Mouse (Mus musculus) lung, embryonic 16.5 days (tissue): ENCODE results near the gene Trpv3. TPM values are rescaled to one million over a fixed set of nuclear protein-coding genes. Genes with fewer than 3 reads are reported as not detected.

Experiments
- ATAC-seq: fragments of 200-750 bp; cut with Nextera tagmentation; 2 replicates; pipeline ENCODE4 v1.8.0; 2017; ENCODE audit warnings: low read depth, mild to moderate bottlenecking, moderate library complexity
- H3K27ac ChIP-seq: fragments of 300-500 bp; sonication (generic); 2 replicates; pipeline ENCODE4 v1.5.1; 2014; ENCODE audit warnings: mild to moderate bottlenecking, control low read depth, low read length
- H3K27me3 ChIP-seq: fragments of 300-500 bp; sonication (generic); 2 replicates; pipeline ENCODE4 v1.6.1; 2014; ENCODE audit warnings: low read depth, low read length, mixed read lengths; ENCODE audit not compliant: control insufficient read depth, insufficient read depth
- H3K36me3 ChIP-seq: fragments of 300-500 bp; sonication (generic); 2 replicates; pipeline ENCODE4 v1.6.1; 2014; ENCODE audit warnings: low read length; ENCODE audit not compliant: control insufficient read depth, insufficient read depth
- H3K4me1 ChIP-seq: fragments of 300-500 bp; sonication (generic); replicated peaks from 2 replicates; pipeline ENCODE4 v1.6.1; 2014; ENCODE audit warnings: low read length, mixed read lengths; ENCODE audit not compliant: control insufficient read depth, insufficient read depth
- H3K4me2 ChIP-seq: fragments of 300-500 bp; sonication (generic); 2 replicates; pipeline ENCODE4 v1.6.1; 2014; ENCODE audit warnings: low read depth, low read length, control low read depth
- H3K4me3 ChIP-seq: fragments of 300-500 bp; sonication (generic); 2 replicates; pipeline ENCODE4 v1.5.1; 2014; ENCODE audit warnings: mild to moderate bottlenecking, low read length, control low read depth
- H3K9ac ChIP-seq: fragments of 300-500 bp; sonication (generic); 2 replicates; pipeline ENCODE4 v1.6.1; 2014; ENCODE audit warnings: low read length, control low read depth
- H3K9me3 ChIP-seq: fragments of 300-500 bp; sonication (generic); 2 replicates; pipeline ENCODE4 v1.6.1; 2016; ENCODE audit warnings: low read length; ENCODE audit not compliant: control insufficient read depth
- WGBS: fragments of 180-500 bp; shearing (Covaris S2); extraction: QIAGEN DNeasy Blood & Tissue Kit; methylation state at CpG from one replicate; pipeline ENCODE4 v1.1.7; 2014; 5-methylcytosine and 5-hydroxymethylcytosine counted together
- polyA plus RNA-seq: library from polyadenylated mRNA; unstranded; fragments of >200 nt; fragmentation: Nextera tagmentation; extraction: Ambion mirVana; gene quantifications from 2 replicates; pipeline ENCODE4 v1.2.1, GENCODE M21; 2015

Gene Trpv3
- polyA plus RNA-seq: 0.13 and 0.14 TPM in 2 replicates

DNA sequence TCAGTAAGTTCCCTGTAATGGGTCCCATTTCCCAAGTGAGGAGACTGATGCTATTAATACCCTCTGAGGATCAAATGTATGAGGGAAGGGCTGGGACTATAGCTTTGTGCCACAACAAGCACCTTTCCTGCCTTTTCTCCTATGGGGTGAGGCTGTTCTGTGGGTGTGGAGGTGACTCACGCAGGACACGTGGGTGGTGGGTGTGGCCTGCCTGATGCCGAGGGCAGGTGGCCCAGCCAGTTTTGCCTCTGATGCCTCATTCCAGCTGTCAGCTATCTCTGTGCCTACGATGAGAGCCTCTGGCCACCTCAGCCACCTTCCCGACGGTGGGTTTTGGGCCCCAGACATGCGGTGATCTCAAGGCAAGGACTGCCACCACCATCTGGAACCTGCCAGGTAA is at the start of gene Trpv3:
Gene Trpv3, plus strand, starts transcription at position 122 of the 400 bp plus-strand sequence.
- Histone ChIP-seq H3K27me3 (no peaks in the 10 kb centered on the region), H3K4me1 (no peaks in the 10 kb centered on the region), H3K27ac (no peak within 1 kb of the TSS), H3K4me2 (no peak within 1 kb of the TSS), H3K9ac (no peak within 1 kb of the TSS), H3K9me3 (no peaks in the 10 kb centered on the region), H3K4me3 (no peak within 1 kb of the TSS), H3K36me3 (no peaks in the 10 kb centered on the region)
- ATAC-seq: no peak
- 71% methylated on average over 7 of the region's 7 CpGs for WGBS

DNA sequence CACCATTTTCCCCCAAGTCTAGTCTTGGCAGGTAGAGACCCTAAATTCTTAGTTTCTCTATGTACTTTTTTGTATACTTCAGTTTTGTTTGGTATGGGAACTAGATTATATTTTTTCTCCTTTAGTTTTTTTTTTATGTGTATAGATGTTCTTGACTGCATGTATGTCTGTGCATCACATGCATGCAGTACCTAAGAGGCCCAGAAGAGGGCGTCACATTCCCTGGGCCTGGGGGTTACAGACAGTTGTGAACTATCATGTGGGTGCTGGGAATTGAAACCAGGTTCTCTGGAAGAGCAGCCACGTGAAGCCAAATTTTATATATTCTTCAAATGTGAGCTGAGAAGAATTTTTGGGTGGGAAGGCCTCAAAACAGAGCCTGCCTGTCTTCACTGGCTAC is 47.5 kb upstream of the Trpv3 start:
- Histone ChIP-seq H3K4me1 (no peaks in the 10 kb centered on the region), H3K27ac (no peak overlapping the region), H3K4me2 (no peak overlapping the region), H3K36me3 (no peaks in the 10 kb centered on the region), H3K4me3 (no peak overlapping the region), H3K27me3 (no peaks in the 10 kb centered on the region), H3K9ac (no peak overlapping the region), H3K9me3 (no peaks in the 10 kb centered on the region)
- WGBS: 52% methylated on average over 2 of the region's 2 CpGs
- ATAC-seq: no peak

DNA sequence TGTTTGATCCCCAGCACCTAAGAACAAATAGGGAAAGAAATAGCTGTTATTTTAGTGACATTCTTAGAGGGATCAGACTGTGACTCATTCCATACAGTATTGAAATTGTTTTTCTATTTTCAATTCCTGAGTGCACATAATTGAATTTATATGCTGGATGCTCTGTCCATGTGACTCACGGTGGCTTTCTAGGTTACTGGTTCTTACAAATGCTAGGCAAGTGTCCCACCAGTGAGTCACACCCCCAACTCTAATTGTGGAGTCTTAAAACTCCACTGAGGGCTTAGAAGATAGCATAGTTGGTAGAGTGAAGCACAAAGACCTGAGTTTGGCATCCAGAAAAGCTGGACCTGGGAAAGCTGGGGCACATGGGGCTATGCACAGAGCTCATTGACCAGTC is 46.5 kb upstream of the Trpv3 start:
- Histone ChIP-seq H3K27ac (no peak overlapping the region), H3K36me3 (no peaks in the 10 kb centered on the region), H3K27me3 (no peaks in the 10 kb centered on the region), H3K9me3 (no peaks in the 10 kb centered on the region), H3K4me2 (no peak overlapping the region), H3K4me3 (no peak overlapping the region), H3K4me1 (no peaks in the 10 kb centered on the region), H3K9ac (no peak overlapping the region)
- ATAC-seq: no peak
- WGBS: 86% methylated on average over 1 of the region's 1 CpGs

DNA sequence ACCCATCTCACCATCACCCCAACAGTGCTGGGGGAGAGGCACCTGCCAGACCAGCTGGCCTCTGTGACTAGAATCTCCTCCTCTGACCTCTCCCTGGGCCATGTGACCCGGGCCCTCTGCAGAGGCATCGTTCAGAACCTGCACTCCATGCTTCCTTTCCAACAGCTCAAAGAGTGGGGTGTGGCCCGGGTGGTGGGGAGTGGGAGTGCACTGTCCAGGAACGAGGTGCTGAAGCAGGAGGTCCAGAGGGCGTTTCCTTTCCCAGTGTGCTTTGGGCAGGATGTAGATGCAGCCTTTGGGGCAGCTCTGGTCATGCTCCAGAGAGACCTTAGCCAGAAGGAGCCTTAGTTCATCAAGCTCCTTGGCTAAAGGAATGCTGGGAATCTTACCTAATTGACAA is 44.3 kb upstream of the Trpv3 start:
- Histone ChIP-seq H3K9me3 (no peaks in the 10 kb centered on the region), H3K27me3 (no peaks in the 10 kb centered on the region), H3K27ac (no peak overlapping the region), H3K4me2 (no peak overlapping the region), H3K9ac (no peak overlapping the region), H3K4me3 (no peak overlapping the region), H3K4me1 (no peaks in the 10 kb centered on the region), H3K36me3 (no peaks in the 10 kb centered on the region)
- 0 out of 2 replicates have a peak, but pooled peaks have one; percentile 34 for ATAC-seq
- 20% methylated on average over 5 of the region's 5 CpGs for WGBS

DNA sequence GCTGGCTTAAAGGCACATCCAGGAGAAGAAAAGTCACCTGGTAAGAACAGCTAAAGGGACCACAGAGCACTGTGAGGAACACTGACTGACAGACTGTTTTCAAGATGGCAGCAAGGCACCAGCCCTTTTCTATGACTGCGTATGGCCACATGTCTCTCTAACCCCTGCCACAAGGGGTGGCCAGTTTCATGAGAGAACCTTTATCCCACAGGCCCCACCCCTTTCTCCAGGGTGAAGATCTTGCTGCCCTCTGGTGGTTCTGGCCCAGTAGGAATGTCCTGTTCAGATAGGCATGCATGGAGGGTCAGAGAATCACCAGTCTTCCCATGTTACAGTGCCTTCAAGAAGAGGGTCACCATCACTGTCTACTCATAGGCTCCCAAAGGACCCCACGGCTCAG is 43.2 kb upstream of the Trpv3 start:
- H3K4me2 ChIP-seq: no peak overlapping the region
- 58% methylated on average over 2 of the region's 2 CpGs for WGBS
- H3K9me3 ChIP-seq: no peaks in the 10 kb centered on the region
- H3K27ac ChIP-seq: no peak overlapping the region
- H3K27me3 ChIP-seq: no peaks in the 10 kb centered on the region
- no peaks in the 10 kb centered on the region for H3K4me1 ChIP-seq
- no peak for ATAC-seq
- H3K4me3 ChIP-seq: no peak overlapping the region
- no peaks in the 10 kb centered on the region for H3K36me3 ChIP-seq
- no peak overlapping the region for H3K9ac ChIP-seq

DNA sequence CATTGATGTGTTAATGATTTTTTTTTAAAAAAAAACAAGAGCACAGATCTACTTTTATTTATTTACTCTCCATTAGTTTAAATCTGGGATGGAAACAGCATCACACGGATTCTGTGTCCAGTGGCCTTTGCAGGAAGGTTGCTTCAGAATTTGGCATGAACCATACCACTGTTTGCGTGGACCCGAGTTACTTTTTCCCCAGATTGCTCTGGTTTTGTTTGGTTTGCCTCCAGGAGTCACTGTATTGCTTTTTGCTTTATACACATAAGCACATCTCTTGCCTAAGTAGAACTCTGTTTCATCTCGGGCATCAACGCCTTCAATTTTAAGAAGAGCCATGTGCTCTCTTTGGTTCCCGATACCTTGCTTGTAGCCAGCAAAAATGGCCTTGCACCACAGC is 41.3 kb upstream of the Trpv3 start:
- no peak for ATAC-seq
- Histone ChIP-seq H3K27ac (no peak overlapping the region), H3K4me2 (no peak overlapping the region), H3K36me3 (no peaks in the 10 kb centered on the region), H3K27me3 (no peaks in the 10 kb centered on the region), H3K4me1 (no peaks in the 10 kb centered on the region), H3K4me3 (no peak overlapping the region), H3K9ac (no peak overlapping the region), H3K9me3 (no peaks in the 10 kb centered on the region)
- WGBS: 85% methylated on average over 6 of the region's 6 CpGs

DNA sequence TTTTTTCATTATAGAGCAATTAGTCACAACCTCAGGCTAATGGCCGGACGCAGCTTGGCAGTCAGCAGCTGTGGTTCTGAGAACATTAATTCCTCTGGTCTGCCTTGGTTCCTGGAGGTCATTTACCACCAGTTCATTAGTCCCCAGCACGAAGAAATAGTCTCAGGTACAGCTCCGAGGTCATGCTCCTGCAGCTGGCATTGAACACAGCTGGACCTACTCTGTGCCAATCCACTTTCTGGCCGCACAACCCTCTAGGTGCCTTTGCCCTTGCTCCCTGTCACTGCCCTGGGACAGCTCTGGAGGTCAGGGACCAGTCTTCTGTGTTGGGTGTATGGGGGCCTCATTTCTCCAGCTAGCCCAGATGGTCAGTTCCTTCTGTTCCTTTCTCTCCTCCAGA is 38.3 kb upstream of the Trpv3 start:
- H3K4me2 ChIP-seq: no peak overlapping the region
- H3K27ac ChIP-seq: no peak overlapping the region
- no peaks in the 10 kb centered on the region for H3K4me1 ChIP-seq
- no peaks in the 10 kb centered on the region for H3K36me3 ChIP-seq
- H3K9me3 ChIP-seq: no peaks in the 10 kb centered on the region
- no peak overlapping the region for H3K9ac ChIP-seq
- H3K27me3 ChIP-seq: no peaks in the 10 kb centered on the region
- WGBS: 73% methylated on average over 5 of the region's 5 CpGs
- H3K4me3 ChIP-seq: no peak overlapping the region
- ATAC-seq: no peak

DNA sequence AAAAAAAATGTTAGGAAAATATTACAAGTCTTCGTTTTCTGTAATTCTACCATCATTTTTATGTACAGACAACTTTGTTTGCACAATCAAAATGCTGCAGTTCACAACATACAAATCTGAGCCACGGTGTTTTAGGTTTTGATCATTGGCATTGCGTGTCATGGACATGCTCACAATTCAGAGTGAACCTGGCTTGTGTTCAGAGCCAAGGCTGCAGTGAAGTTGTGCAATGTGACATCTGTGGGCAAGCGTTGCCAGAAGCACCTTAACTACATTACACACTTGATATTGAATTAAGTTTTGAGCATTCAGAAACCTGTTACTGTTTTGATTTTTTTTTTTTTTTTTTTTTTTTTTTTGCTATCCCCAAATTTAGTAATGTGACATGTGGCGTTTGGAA is 37.1 kb upstream of the Trpv3 start:
- Histone ChIP-seq H3K36me3 (no peaks in the 10 kb centered on the region), H3K4me2 (no peak overlapping the region), H3K4me1 (no peaks in the 10 kb centered on the region; the same call in 1 of the 2 replicates), H3K27me3 (no peaks in the 10 kb centered on the region), H3K9ac (no peak overlapping the region), H3K9me3 (no peaks in the 10 kb centered on the region), H3K27ac (no peak overlapping the region), H3K4me3 (no peak overlapping the region)
- 78% methylated on average over 5 of the region's 5 CpGs for WGBS
- ATAC-seq: no peak

DNA sequence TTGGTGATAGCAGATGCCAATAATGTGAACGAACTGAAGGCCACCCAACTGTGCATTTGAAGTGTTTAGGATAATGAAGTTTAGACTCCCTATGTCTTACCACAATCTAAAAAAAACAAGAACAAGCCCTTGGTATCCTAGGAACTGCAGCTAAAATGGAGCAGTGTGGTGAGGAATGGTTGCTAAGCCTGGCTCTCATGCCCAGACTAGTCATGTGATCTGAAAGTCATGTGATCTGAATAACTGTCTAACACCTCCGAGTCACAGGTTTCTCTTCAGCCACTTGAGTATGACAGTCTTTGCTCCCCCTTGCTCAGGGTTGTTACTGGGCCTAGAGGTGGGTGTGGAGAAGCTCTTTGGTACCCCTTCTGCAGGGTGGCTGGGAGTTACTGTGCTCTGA is 34.7 kb upstream of the Trpv3 start:
- Histone ChIP-seq H3K4me2 (no peak overlapping the region), H3K27ac (no peak overlapping the region), H3K9ac (no peak overlapping the region), H3K36me3 (no peaks in the 10 kb centered on the region), H3K9me3 (no peaks in the 10 kb centered on the region), H3K4me1 (peaks cover 12% of the 10 kb centered on the region; the same call in 1 of the 2 replicates), H3K27me3 (no peaks in the 10 kb centered on the region), H3K4me3 (no peak overlapping the region)
- ATAC-seq: no peak
- WGBS: 48% methylated on average over 2 of the region's 2 CpGs

DNA sequence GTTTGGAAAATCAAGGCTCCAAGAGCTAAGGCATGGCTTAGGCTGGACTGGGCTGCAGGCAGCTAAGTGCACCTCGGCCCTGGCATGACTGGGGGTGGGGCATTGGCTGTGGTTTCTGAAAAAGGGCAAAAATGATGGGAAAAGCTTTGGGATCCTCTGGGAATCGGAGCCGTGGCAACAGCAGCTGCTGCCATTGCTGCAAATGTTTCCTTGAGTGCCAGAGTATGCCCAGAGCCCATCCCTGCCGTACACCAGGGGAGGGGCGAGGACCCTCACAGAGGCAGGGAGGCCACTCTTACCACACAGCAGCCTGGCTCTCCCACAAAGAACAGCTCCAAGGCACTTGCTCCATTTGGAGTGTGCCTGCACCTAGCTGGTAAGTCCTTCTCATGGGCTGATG is 33.2 kb upstream of the Trpv3 start, which contains the start of gene Trpv1:
Gene Trpv1, plus strand, starts transcription at position 301 of the 400 bp plus-strand sequence.
- Histone ChIP-seq H3K27me3 (no peaks in the 10 kb centered on the region), H3K4me1 (peaks cover 12% of the 10 kb centered on the region; the same call in 1 of the 2 replicates), H3K36me3 (no peaks in the 10 kb centered on the region), H3K9me3 (no peaks in the 10 kb centered on the region), H3K27ac (no peak within 1 kb of the TSS), H3K4me3 (no peak within 1 kb of the TSS), H3K4me2 (no peak within 1 kb of the TSS), H3K9ac (no peak within 1 kb of the TSS)
- 81% methylated on average over 5 of the region's 5 CpGs for WGBS
- no peak for ATAC-seq
